Mouse (Mus musculus) brain, embryonic 14.5 days (tissue): Measurements from ENCODE around the gene Sec24c.

Experiments
- CTCF ChIP-seq: fragments of 200-500 bp; IDR thresholded peaks from 2 replicates; pipeline ENCODE4 v1.5.1; 2012; ENCODE audit warnings: inconsistent platforms, mild to moderate bottlenecking, moderate library complexity, borderline replicate concordance; ENCODE audit not compliant: insufficient read depth, insufficient read length; ENCODE audit errors: extremely low read depth
- POLR2A ChIP-seq: fragments of 200-500 bp; IDR thresholded peaks from 2 replicates; pipeline ENCODE4 v1.6.1; 2012; ENCODE audit warnings: mild to moderate bottlenecking, inconsistent platforms, borderline replicate concordance; ENCODE audit not compliant: poor library complexity, insufficient read depth, insufficient read length, severe bottlenecking; ENCODE audit errors: extremely low read depth

DNA sequence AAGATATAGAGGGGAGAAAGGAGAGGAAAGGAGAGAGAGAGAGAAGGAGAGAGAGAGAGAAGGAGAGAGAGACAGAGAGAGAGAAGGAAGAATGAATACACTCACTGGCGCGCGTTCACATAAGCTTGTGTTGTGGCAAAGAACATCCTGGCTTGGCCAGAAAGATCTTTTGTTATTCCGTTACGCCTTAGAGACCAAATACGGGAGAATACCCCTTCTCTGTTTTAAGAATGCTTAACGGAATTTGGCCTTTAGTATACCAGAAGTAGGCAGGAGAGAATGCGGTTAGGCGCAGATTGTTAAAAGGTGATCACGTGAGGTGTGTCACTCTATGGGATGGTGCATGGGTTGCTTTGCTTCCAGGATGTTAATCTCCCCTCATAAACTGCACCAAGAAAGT, 34.1 kb downstream of the Sec24c start:
- TF ChIP-seq CTCF (no peak), POLR2A (no peak)
